Mouse (Mus musculus): ENCODE data around the gene Mettl18.

Gene Mettl18

DNA sequence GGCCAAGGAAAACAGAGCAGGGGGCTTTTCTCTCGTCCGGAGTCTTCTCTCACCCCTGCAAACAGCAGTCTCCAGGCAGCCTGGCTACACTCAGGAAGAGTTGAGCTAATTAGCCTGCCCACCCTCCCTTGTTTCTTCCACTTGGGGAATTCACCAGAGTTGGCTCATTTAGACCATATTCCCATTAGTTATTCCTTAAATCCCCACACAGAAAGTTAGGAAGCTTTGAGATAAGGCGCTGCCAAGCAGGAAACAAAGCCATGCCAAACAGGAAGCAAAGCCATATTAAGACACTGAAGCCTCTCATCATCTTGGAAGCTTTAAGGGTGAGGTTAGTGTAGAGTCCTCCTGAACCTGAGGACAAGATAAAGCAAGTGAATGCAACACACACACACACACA is 48.9 kb downstream of the Mettl18 start:
- no peak for DNase-seq (ENCODE audit: low spot score)
